Comparison of ENCODE assay signal across 8 mouse cellular contexts in genomic region chr5:113280138-113280856, GRCm38 (mm10). TPM values are rescaled to one million over a fixed set of nuclear protein-coding genes. Genes with fewer than 3 reads are reported as not detected.
DNase-seq lines count a peak whose midpoint lies in the region; ATAC-seq lines count a peak whose summit lies in the region.

No protein-coding gene starts in this region.

- DNase-seq in heart, postnatal 25 days (ENCODE audit: low spot score): no peak
- peak; percentile 30 to 59 for DNase-seq in kidney, postnatal 25 days
- peak; percentile 81 for DNase-seq in lung, postnatal 36 days
- no peak for DNase-seq in right cerebral cortex, postnatal 25 days
- DNase-seq in layer of hippocampus, adult 9-11 months: no peak

- WGBS in heart, embryonic 15.5 days: 27% methylated on average over 15 of the region's 15 CpGs
- 36% methylated on average over 15 of the region's 15 CpGs for WGBS in forebrain, embryonic 12.5 days

- no peak overlapping the region for H3K4me2 ChIP-seq in heart, embryonic 15.5 days
- H3K4me2 ChIP-seq in forebrain, embryonic 12.5 days: peak overlapping the region; percentile 54

- 0 out of 2 replicates have a peak overlapping the region, but pooled peaks have one; percentile 12 for H3K4me3 ChIP-seq in heart, embryonic 15.5 days
- H3K4me3 ChIP-seq in forebrain, embryonic 12.5 days (replicated peaks): peak overlapping the region; percentile 36

- H3K9me3 ChIP-seq in heart, embryonic 15.5 days (replicated peaks): no peaks in the 10 kb centered on the region
- H3K9me3 ChIP-seq in forebrain, embryonic 12.5 days: no peaks in the 10 kb centered on the region

- no peak overlapping the region for H3K27ac ChIP-seq in heart, embryonic 15.5 days
- H3K27ac ChIP-seq in forebrain, embryonic 12.5 days: no peak overlapping the region

- H3K36me3 ChIP-seq in heart, embryonic 15.5 days: no peaks in the 10 kb centered on the region
- H3K36me3 ChIP-seq in forebrain, embryonic 12.5 days (replicated peaks): peaks cover 22% of the 10 kb centered on the region

- H3K27me3 ChIP-seq in heart, embryonic 15.5 days: peaks cover 10% of the 10 kb centered on the region
- H3K27me3 ChIP-seq in forebrain, embryonic 12.5 days: peaks cover 10% of the 10 kb centered on the region; the same call in 1 of the 2 replicates

- H3K4me1 ChIP-seq in heart, embryonic 15.5 days (replicated peaks): no peaks in the 10 kb centered on the region
- peaks cover 14% of the 10 kb centered on the region for H3K4me1 ChIP-seq in forebrain, embryonic 12.5 days

- H3K9ac ChIP-seq in heart, embryonic 15.5 days: no peak overlapping the region
- H3K9ac ChIP-seq in forebrain, embryonic 12.5 days: peak overlapping the region; percentile 52

- no peak for ATAC-seq in heart, embryonic 15.5 days (replicated peaks; ENCODE audit: insufficient number of reproducible peaks, insufficient read depth, low FRiP score, low read depth)
- peak; percentile 86 for ATAC-seq in forebrain, embryonic 12.5 days (ENCODE audit: low FRiP score)
- no peak for ATAC-seq in granulocyte monocyte progenitor cell, adult 5-6 weeks (replicated peaks; ENCODE audit: poor library complexity, severe bottlenecking)

- intact Hi-C loops in heart, postnatal 25 days (cut with DNase I): no loop called here

RNA-seq across cellular contexts. Expression of gene Sgsm1, which starts 30.3 kb away (rescaled TPM):
- 0.62 and 1.9 TPM in 2 replicates for polyA plus RNA-seq in heart, embryonic 15.5 days (2015; fragmentation: Nextera tagmentation; extraction: Ambion mirVana)
- 1 to 10 TPM in 1 of 2 experiments, under 1 TPM in 1; 0.52 to 1.1 TPM for total RNA-seq in heart, postnatal 25 days (2021)
- 14.3 and 14.8 TPM in 2 replicates for polyA plus RNA-seq in forebrain, embryonic 12.5 days (2016; fragmentation: Nextera tagmentation; extraction: Ambion mirVana)
- not detected in 2 replicates for total RNA-seq in granulocyte monocyte progenitor cell, adult 5-6 weeks (2014; fragmentation: Nextera tagmentation)
- total RNA-seq in granulocyte monocyte progenitor cell, adult 5-6 weeks (2017): 0.22 TPM in 1 of 2 replicates, not detected in the other

RNA-seq across cellular contexts. Expression of gene Tmem211, which starts 53.6 kb away (rescaled TPM):
- not detected in 2 replicates for polyA plus RNA-seq in heart, embryonic 15.5 days (2015; fragmentation: Nextera tagmentation; extraction: Ambion mirVana)
- not detected for total RNA-seq in heart, postnatal 25 days (2021)
- 0.20 and 0.28 TPM in 2 replicates for polyA plus RNA-seq in forebrain, embryonic 12.5 days (2016; fragmentation: Nextera tagmentation; extraction: Ambion mirVana)
- not detected in 2 replicates for total RNA-seq in granulocyte monocyte progenitor cell, adult 5-6 weeks (2014; fragmentation: Nextera tagmentation)
- not detected in 2 replicates for total RNA-seq in granulocyte monocyte progenitor cell, adult 5-6 weeks (2017)

RNA-seq across cellular contexts. Expression of gene 2900026A02Rik, which starts 59.3 kb away (rescaled TPM):
- 14.1 and 17.4 TPM in 2 replicates for polyA plus RNA-seq in heart, embryonic 15.5 days (2015; fragmentation: Nextera tagmentation; extraction: Ambion mirVana)
- 10 to 100 TPM; 21.3 to 26.1 TPM for total RNA-seq in heart, postnatal 25 days (2021)
- polyA plus RNA-seq in forebrain, embryonic 12.5 days (2016; fragmentation: Nextera tagmentation; extraction: Ambion mirVana): 4.5 and 6.1 TPM in 2 replicates
- total RNA-seq in granulocyte monocyte progenitor cell, adult 5-6 weeks (2014; fragmentation: Nextera tagmentation): 3.0 and 4.1 TPM in 2 replicates
- 0.47 and 0.88 TPM in 2 replicates for total RNA-seq in granulocyte monocyte progenitor cell, adult 5-6 weeks (2017)

Comparison
In these comparisons a context has a peak if more than half of its experiments do, and no peak if none do; other contexts are left out.
1. DNase-seq: peak in kidney, postnatal 25 days (2 of 2) and lung, postnatal 36 days (single experiment); none in heart, postnatal 25 days (single experiment), right cerebral cortex, postnatal 25 days (single experiment) and layer of hippocampus, adult 9-11 months (single experiment).
2. RNA of gene 2900026A02Rik, which starts 59.3 kb away (total RNA-seq): 21.3 to 26.1 TPM in heart, postnatal 25 days; 0.47 to 4.1 TPM in granulocyte monocyte progenitor cell, adult 5-6 weeks; every median in the first group is over 4 times any median in the second.